Mouse (Mus musculus) bone marrow, adult 2 months (tissue): ENCODE data around the gene Atp2c2.

Experiments
- CTCF ChIP-seq: fragments of 200-500 bp; IDR thresholded peaks from 2 replicates; pipeline ENCODE4 v1.5.1; 2011; ENCODE audit warnings: low read length, control low read depth; ENCODE audit not compliant: control insufficient read depth, insufficient read depth
- POLR2A ChIP-seq: fragments of 200-500 bp; IDR thresholded peaks from 2 replicates; pipeline ENCODE4 v1.6.1; 2011; ENCODE audit warnings: low read depth, mild to moderate bottlenecking, control low read depth, low read length, borderline replicate concordance; ENCODE audit not compliant: control insufficient read depth

DNA sequence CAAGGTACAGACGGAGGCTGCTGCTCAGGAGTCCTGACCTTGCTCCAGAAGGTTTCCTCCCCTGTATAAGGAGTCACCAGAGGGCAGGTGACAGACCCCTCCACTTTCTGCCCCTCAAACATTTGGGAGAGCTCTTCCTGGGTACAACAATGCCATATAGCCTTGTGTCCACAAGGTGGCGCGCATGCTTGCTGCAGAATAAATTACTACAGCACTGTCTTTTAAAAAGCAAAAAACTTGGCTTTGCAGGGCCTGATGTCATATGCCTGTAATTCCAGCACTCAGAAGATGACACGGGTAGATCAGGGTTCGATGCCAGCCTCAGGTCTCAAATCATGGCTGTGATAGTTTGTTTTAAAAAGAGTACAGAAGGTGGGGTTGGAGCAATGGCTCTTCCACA, 82.9 kb downstream of the Atp2c2 start:
- TF ChIP-seq POLR2A, result no peak
- peak; percentile 64 for TF ChIP-seq CTCF
